Mouse (Mus musculus): ENCODE measurements around the gene Hdac7.
A peak's percentile ranks its signal among the peaks of the same experiment; 100 is the strongest.

Hdac7 gene

GRCm38 (mm10) chr15:97766594-97767279 is 77.6 kb downstream of the Hdac7 start:
- no peak for DNase-seq (ENCODE audit: low spot score)

GRCm38 (mm10) chr15:97766194-97766593 is 78.1 kb downstream of the Hdac7 start:
- DNase-seq (ENCODE audit: low spot score): peak; percentile 42

DNA sequence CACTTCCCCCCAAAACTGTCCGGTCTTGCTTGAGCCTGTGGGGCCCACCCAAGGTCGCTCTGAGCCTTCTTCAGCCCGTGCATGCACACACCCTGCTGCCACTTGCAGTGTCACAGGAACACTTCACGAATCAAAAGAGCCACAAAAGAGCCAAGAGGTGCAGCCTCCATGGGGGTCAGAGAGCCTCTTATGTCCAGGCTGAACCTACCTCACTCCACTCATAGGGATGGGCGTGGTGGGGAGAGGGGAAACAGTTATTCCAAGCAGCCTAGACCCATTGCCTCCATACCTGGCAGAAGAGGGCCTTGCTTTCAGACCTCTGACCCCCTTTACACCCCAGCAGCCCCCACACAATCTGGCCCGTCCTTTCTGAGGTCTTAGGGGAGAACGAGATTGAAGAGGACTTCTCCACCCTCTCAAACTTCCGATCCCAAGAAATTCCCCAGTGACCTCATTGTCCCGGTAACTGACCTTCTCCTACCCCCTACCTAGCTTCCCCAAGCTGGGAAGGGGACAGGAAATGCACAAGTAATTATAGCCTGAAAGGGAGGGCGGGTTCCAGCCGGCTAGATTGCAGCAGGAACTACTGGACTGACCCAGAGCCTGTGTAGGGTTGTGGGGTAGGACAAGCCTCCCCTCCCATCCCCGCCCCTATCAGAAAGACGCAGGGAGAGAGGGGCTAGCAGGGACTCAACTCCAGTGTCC is 79.1 kb downstream of the Hdac7 start:
- DNase-seq (ENCODE audit: low spot score): no peak

GRCm38 (mm10) chr15:97764532-97764931 is 79.8 kb downstream of the Hdac7 start:
- no peak for DNase-seq (ENCODE audit: low spot score)

DNA sequence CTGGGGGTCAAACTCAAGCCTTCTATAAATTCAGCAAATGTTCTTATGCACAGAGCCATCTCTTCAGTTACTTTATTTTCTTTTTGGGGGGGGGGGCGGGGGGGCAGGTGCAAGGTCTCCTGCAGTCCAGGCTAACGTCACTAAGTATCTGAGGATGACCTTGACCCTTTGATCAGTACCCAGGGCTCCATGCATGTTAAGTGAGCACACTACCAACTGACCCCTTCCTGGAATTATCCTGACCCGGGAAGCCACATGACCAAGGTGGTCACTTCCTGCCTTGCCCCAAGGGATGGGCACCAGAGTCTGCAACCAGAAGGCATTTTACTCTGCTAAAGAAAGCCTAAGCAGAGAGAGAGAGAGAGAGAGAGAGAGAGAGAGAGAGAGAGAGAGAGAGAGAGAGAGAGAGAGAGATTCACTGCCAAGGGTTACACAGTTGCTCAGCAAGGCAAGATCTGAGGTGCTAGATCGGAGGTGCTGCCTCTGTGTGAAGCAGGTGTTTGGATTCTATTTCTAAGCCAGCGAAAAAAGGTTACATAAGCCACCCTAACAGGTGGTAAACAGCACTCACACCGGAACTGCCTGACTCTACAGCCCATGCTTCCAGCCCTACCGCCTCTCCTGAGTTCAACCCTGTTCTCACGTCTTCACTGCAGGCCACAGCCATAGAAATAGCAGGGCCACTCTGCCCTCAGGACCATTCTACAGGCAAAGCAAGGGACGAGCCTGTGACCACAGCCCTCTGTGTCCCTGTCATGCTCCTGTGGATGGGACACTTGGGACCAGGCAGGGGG is 80.8 kb downstream of the Hdac7 start:
- no peak for DNase-seq (ENCODE audit: low spot score)

GRCm38 (mm10) chr15:97762733-97763132 is 81.6 kb downstream of the Hdac7 start:
- DNase-seq (ENCODE audit: low spot score): no peak

GRCm38 (mm10) chr15:97761438-97761837 is 82.9 kb downstream of the Hdac7 start:
- DNase-seq (ENCODE audit: low spot score): no peak

DNA sequence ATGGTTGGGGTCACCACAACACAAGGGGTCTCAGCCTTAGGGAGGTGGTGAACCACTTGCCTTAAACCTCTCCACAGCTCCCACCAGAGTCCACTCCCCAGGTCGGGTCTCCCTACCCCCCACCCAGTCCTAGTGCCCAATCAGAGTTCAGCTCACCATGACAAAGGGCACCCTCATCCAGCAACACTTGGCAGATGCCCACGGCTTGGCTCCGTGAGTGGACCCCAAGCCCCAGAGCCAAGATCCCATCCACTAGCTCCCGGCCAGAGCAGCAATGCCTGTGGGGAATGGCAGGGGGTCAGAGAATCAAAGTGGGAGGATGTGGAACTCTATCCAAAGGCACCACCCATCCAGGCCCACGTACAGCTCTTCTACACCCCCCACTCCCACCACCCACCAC is 83.3 kb downstream of the Hdac7 start:
- no peak for DNase-seq (ENCODE audit: low spot score)

- DNase-seq (ENCODE audit: low spot score): no peak
Observed at GRCm38 (mm10) chr15:97760006-97760405, 84.3 kb downstream of the Hdac7 start.

GRCm38 (mm10) chr15:97755361-97755760 is 88.9 kb downstream of the Hdac7 start:
- DNase-seq (ENCODE audit: low spot score): peak; percentile 21

- no peak for DNase-seq (ENCODE audit: low spot score)
Observed at GRCm38 (mm10) chr15:97754476-97754875, 89.8 kb downstream of the Hdac7 start.

- DNase-seq (ENCODE audit: low spot score): no peak
Observed at GRCm38 (mm10) chr15:97752491-97752890, 91.8 kb downstream of the Hdac7 start.

DNA sequence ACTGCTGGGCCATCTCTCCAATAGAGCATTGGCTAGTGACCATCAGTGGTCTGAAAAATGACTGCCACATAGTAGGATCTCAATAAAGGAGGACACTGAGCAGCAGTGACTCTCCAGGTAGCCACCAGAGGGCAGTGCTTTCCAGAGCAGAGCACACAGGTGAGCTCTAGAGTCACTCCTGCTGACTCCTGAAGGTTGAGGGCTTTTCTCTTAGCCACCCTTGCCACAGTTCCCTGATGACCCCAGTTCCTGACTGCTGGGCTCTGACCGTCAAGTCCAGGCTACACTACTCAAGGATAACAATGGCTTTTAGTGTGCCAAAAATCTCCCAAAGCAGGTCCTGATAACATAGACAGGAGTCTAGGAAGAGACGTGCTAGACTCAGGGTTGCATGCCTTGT is 92.6 kb downstream of the Hdac7 start:
- DNase-seq (ENCODE audit: low spot score): no peak

DNA sequence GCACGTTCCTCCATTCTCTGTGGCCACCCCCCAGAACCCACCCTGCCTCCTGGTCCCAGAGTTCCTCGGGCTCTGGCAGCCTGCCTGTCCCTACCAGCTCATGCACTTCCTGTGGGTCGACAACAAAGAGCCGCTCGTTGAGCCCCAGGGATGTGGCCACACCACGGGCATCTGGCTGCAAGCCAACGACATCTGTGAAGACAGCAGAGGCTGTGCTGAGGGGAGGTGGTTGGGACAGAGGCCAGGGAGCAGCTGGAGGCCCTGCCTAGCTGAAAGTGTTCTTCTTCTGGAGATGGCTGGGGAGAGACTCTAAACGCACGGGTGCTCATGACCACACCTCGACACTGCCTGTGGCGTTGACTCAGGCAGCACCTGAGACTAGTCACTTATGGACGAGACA is 93.6 kb downstream of the Hdac7 start:
- peak; percentile 60 for DNase-seq (ENCODE audit: low spot score)

DNA sequence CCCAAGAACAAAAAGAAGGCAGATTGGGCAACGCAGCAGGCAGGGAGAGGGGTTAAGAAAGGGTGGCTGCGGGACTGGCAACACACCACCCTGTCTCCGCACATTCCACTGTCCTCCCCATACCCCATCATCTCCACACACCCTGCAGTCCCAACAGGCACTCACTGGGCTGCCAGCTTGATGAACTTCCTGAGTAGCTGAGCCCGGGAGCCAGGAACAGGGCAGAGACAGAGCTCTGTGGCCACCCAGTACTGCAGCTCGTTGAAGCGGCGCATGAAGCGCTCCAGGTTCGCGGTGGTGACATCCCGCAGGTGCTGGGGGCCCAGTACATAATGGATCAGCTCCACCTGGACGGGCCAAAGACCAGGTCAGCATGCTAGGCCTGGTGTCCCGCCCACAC is 94.5 kb downstream of the Hdac7 start:
- no peak for DNase-seq (ENCODE audit: low spot score)

- no peak for DNase-seq (ENCODE audit: low spot score)
Observed at GRCm38 (mm10) chr15:97749397-97749796, 94.9 kb downstream of the Hdac7 start.

GRCm38 (mm10) chr15:97748964-97749363 is 95.3 kb downstream of the Hdac7 start:
- DNase-seq (ENCODE audit: low spot score): no peak

DNA sequence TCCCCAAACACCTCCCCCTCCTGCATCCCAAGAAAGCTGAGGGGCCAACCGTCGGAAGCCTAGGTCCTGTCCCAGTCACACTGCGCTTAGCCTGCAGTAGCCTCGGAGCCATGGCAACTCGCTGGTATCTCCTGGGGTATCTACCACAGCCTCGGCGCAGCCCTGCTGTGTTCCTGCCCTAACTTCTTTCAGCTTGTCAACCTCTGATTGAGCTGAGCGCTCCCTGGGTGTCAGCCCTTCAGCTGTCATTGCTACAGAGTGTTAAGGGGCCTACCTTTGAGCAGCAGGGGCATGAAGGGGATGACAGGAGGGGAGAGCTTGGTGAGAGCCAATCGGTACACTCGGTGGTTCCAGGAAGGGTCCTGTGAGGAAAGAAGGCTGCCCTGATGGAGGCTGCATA is 96.0 kb downstream of the Hdac7 start:
- no peak for DNase-seq (ENCODE audit: low spot score)

GRCm38 (mm10) chr15:97747486-97747885 is 96.8 kb downstream of the Hdac7 start:
- no peak for DNase-seq (ENCODE audit: low spot score)

DNA sequence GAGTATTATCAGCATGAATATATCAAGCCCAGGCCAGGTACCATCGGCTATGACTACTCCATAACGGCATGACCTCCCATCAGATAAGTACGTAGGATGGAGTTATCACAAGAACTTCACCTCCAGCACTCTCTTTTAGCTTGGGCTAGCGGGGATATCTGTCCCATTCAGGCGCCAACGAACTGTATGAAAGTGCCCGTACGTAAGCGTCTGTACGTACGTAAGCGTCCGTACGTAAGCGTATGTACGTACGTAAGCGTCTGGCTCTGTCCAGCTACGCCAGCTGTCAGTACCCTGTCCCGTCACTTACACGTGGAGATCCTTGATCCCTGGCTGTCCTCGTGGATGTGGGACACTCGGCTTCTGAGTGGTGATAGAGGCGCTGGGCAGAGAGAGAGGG is 97.6 kb downstream of the Hdac7 start:
- no peak for DNase-seq (ENCODE audit: low spot score)

DNA sequence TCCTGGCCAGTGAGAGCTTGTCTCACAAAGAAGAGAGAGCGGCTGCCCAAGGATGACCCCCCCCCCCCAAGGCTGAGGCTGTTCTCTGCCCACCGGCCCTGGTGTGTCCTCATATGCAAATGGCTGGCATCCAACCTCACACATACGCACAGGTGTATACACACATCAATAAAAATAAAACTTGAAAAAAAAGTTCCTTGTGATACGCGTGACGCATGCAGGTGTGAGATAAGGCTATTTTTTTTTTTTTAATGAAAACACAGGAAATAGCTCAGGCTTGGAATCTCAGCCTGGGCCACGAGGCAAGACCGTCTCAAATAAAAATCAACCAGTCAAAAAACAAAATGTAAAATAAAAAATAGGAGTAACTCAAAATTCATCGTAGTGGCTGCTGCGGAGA is 98.0 kb downstream of the Hdac7 start:
- no peak for DNase-seq (ENCODE audit: low spot score)

- DNase-seq (ENCODE audit: low spot score): no peak
Observed at GRCm38 (mm10) chr15:97745331-97745730, 99.0 kb downstream of the Hdac7 start.

DNA sequence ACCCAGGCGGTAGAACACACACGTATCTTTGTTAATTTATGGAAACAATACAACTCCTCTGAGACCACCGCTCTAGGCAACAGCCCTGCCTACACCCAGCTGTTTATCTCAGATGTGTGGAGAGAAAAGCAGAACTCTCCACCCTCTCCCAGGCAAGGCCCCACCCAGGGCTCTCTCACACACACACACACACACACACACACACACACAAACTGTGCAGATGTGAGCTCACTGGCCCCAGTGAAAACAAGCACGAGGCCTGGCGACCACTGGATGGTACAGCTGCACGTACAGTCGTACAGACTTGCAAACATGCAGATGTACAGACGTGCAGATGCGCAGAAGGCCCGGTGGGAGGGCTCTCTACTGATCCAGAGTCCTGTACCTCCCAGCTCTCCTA is 99.4 kb downstream of the Hdac7 start:
- DNase-seq (ENCODE audit: low spot score): no peak

Measured in retina, embryonic 14.5 days (tissue).